Mouse (Mus musculus) C2C12 (cell line): ENCODE measurements around the gene Ankzf1. TPM values are rescaled to one million over a fixed set of nuclear protein-coding genes. Genes with fewer than 3 reads are reported as not detected.
"Not testable (repeated sequence)": the region's sequence is repeated elsewhere in the genome, so short reads cannot be mapped to it uniquely, and the experiment has no call there.

Experiments
- H3K27me3 ChIP-seq: one replicate; pipeline ENCODE4 v1.6.1; 2011; ENCODE audit not compliant: control insufficient read depth, insufficient read depth, insufficient read length
- H3K36me3 ChIP-seq: one replicate; pipeline ENCODE4 v1.6.1; 2011; ENCODE audit not compliant: control insufficient read depth, insufficient read depth
- H3K4me3 ChIP-seq: one replicate; pipeline ENCODE4 v1.5.1; 2011; ENCODE audit warnings: mild to moderate bottlenecking, control low read depth; ENCODE audit not compliant: poor library complexity, insufficient read depth, severe bottlenecking
- H3K79me2 ChIP-seq: one replicate; pipeline ENCODE4 v1.6.1; 2011; ENCODE audit not compliant: control insufficient read depth, insufficient read depth
- H3K79me3 ChIP-seq: one replicate; pipeline ENCODE4 v1.6.1; 2011; ENCODE audit warnings: low read depth, control low read depth
- H3ac ChIP-seq: one replicate; pipeline ENCODE3; 2011; ENCODE audit warnings: low read depth; ENCODE audit not compliant: control insufficient read depth, insufficient read length
- CEBPB ChIP-seq: IDR thresholded peaks from one replicate; pipeline ENCODE4 v1.6.1; 2011; ENCODE audit warnings: low read depth, mild to moderate bottlenecking, control low read depth, moderate library complexity
- CTCF ChIP-seq: IDR thresholded peaks from one replicate; pipeline ENCODE4 v1.5.1; 2011; ENCODE audit not compliant: control insufficient read depth, insufficient read depth, insufficient read length
- FOSL1 ChIP-seq: IDR thresholded peaks from one replicate; pipeline ENCODE4 v1.8.0; 2011; ENCODE audit warnings: mild to moderate bottlenecking, low read length; ENCODE audit not compliant: poor library complexity, insufficient read depth, severe bottlenecking
- MAX ChIP-seq: IDR thresholded peaks from one replicate; pipeline ENCODE4 v1.6.1; 2011; ENCODE audit warnings: mild to moderate bottlenecking, control low read depth
- MYOD1 ChIP-seq: IDR thresholded peaks from one replicate; pipeline ENCODE4 v1.6.1; 2011; ENCODE audit warnings: low read depth; ENCODE audit not compliant: control insufficient read depth, insufficient read length
- MYOG ChIP-seq: IDR thresholded peaks from one replicate; pipeline ENCODE4 v1.6.1; 2011; ENCODE audit not compliant: control insufficient read depth, insufficient read length; ENCODE audit errors: extremely low read depth
- USF1 ChIP-seq: IDR thresholded peaks from one replicate; pipeline ENCODE4 v1.6.1; 2011; ENCODE audit warnings: low read depth, mild to moderate bottlenecking, control low read depth, moderate library complexity
- polyA plus RNA-seq: library from polyadenylated mRNA; unstranded; fragments of >200 nt; fragmentation: generic; extraction: Trizol; gene quantifications from one replicate; pipeline ENCODE4 v1.2.1, GENCODE M21; 2012; ENCODE audit warnings: missing spikeins

Gene Ankzf1
- polyA plus RNA-seq, 1 experiment = 4.0 TPM

- Histone ChIP-seq H3K79me2 (no peaks in the 10 kb centered on the region), H3K36me3 (no peaks in the 10 kb centered on the region), H3ac (peak overlapping the region; percentile 19), H3K27me3 (no peaks in the 10 kb centered on the region), H3K4me3 (no peak overlapping the region), H3K79me3 (no peaks in the 10 kb centered on the region)
- TF ChIP-seq FOSL1 (peak; percentile 31), USF1 (no peak)
Measured at GRCm38 (mm10) chr1:75231224-75231623, 39.3 kb downstream of the Ankzf1 start.

GRCm38 (mm10) chr1:75231664-75232152 is 39.8 kb downstream of the Ankzf1 start, which contains the start of gene A630095N17Rik:
A630095N17Rik (minus strand) TSS chr1:75232102.
- Histone ChIP-seq H3K27me3 (no peaks in the 10 kb centered on the region), H3K79me3 (no peaks in the 10 kb centered on the region), H3K36me3 (no peaks in the 10 kb centered on the region), H3K79me2 (no peaks in the 10 kb centered on the region), H3K4me3 (no peak within 1 kb of the TSS), H3ac (peak within 1 kb of the TSS; percentile 19)
- no peak for TF ChIP-seq CEBPB
- TF ChIP-seq USF1 = no peak
- no peak for TF ChIP-seq FOSL1

- H3K4me3 ChIP-seq, H3K79me3 ChIP-seq, H3ac ChIP-seq, H3K36me3 ChIP-seq, H3K27me3 ChIP-seq, H3K79me2 ChIP-seq: not testable (repeated sequence)
Measured at GRCm38 (mm10) chr1:75232489-75232888, 40.5 kb downstream of the Ankzf1 start.

GRCm38 (mm10) chr1:75234606-75235005 is 42.7 kb downstream of the Ankzf1 start:
- peaks cover 6% of the 10 kb centered on the region for H3K36me3 ChIP-seq
- H3K79me3 ChIP-seq = no peaks in the 10 kb centered on the region
- TF ChIP-seq CTCF (no peak), USF1 (no peak), MYOD1 (no peak), CEBPB (no peak), MAX (no peak), MYOG (no peak), FOSL1 (no peak)
- no peaks in the 10 kb centered on the region for H3K27me3 ChIP-seq
- peaks cover 10% of the 10 kb centered on the region for H3K79me2 ChIP-seq
- no peak overlapping the region for H3ac ChIP-seq
- H3K4me3 ChIP-seq = no peak overlapping the region

- Histone ChIP-seq H3K79me2 (peaks cover 10% of the 10 kb centered on the region), H3K79me3 (no peaks in the 10 kb centered on the region), H3K36me3 (peaks cover 16% of the 10 kb centered on the region), H3ac (peak within 1 kb of the TSS; percentile 95), H3K4me3 (peak within 1 kb of the TSS; percentile 63), H3K27me3 (no peaks in the 10 kb centered on the region)
- TF ChIP-seq MAX (peak; percentile 14), CTCF (no peak), MYOG (no peak)
Measured at GRCm38 (mm10) chr1:75236117-75237050, 44.4 kb downstream of the Ankzf1 start, which contains the start of gene Dnajb2. Dnajb2 (plus strand) TSS chr1:75236406.

GRCm38 (mm10) chr1:75239591-75239990 is 47.6 kb downstream of the Ankzf1 start:
- peaks cover 10% of the 10 kb centered on the region for H3K79me2 ChIP-seq
- no peaks in the 10 kb centered on the region for H3K27me3 ChIP-seq
- H3K36me3 ChIP-seq = peaks cover 16% of the 10 kb centered on the region
- H3K4me3 ChIP-seq = no peak overlapping the region
- TF ChIP-seq MAX (no peak), MYOD1 (no peak), MYOG (no peak), CTCF (no peak), USF1 (no peak), FOSL1 (no peak), CEBPB (no peak)
- H3ac ChIP-seq = no peak overlapping the region
- no peaks in the 10 kb centered on the region for H3K79me3 ChIP-seq
